Mouse (Mus musculus) retina, postnatal 7 days (tissue): ENCODE measurements around the gene Ahcyl2.
A peak's percentile ranks its signal among the peaks of the same experiment; 100 is the strongest.
"Not testable (repeated sequence)": the region's sequence is repeated elsewhere in the genome, so short reads cannot be mapped to it uniquely, and the experiment has no call there.

Experiments used
- DNase-seq: peaks from one replicate; pipeline ENCODE4 v3.0.0-alpha.2; 2012; ENCODE audit warnings: low read depth, low spot score

The Ahcyl2 gene

DNA sequence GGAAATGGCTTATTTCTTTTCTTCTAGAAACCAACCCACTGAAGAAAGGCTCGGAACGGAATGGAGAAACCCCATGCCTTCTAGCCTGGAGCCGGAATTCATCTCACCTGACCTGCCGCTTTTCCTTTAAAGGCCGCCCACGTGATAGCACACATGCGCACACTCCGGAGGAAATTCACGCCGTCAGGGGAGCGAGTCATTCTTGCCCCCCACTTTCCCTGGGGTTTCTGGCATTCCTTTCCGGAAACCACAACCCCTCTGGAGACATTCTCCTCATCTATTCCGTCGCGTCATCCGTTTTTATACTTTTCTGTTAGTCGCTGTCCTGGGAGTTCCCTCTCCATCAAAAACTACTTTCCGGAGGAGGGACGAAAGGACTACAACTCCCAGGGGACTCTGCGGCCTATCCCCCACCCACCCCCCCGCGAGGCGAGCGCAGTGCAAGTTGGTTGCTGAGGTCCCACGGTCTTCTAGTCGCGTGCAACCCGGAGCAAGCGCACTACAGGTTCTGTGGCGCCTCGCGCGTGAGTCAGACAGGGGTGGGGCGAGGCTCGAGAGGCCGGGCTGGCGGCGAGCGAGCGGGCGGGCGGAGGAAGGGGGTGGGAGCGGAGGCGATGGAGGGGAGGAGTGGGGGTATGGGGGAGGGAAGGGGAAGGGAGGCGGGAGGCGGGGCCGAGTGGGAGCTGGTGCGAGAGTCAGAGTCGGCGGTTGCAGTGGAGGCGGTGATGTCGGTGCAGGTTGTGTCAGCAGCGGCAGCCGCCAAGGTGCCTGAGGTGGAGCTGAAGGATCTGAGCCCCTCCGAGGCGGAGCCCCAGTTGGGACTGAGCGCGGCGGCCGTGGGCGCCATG lies at the start of gene Ahcyl2:
Gene Ahcyl2 (plus strand): TSS at position 199 of the 848 bp plus-strand sequence.
- peak; percentile 92 for DNase-seq

DNA sequence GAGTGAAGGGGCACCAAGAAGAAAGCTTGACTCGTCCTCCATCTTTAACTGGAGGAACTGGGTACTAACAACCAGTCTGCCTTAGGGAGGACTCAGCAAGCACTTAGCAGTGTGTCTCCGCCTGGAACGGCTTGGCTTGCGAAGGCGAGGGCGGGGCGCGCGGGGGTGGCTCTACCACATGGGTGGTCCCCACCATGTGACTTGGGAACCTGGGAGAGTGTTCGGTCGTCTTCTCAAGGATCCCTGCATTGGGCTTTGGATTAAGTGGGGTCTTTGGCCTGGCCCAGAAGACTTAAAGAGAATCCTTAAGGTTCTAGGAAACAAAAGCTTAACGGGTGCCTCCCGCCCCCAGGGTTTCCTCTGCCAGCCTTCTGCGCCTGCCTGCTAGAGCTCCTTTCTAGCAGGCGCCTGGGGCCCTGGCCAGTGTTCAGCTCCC lies 48.9 kb upstream of the Ahcyl2 start:
- peak; percentile 14 for DNase-seq

- DNase-seq, result no peak
These were observed 45.9 kb upstream of the Ahcyl2 start for GRCm38 (mm10) chr6:29721890-29722289.

GRCm38 (mm10) chr6:29726576-29727200 lies 41.1 kb upstream of the Ahcyl2 start:
- DNase-seq, result no peak

DNA sequence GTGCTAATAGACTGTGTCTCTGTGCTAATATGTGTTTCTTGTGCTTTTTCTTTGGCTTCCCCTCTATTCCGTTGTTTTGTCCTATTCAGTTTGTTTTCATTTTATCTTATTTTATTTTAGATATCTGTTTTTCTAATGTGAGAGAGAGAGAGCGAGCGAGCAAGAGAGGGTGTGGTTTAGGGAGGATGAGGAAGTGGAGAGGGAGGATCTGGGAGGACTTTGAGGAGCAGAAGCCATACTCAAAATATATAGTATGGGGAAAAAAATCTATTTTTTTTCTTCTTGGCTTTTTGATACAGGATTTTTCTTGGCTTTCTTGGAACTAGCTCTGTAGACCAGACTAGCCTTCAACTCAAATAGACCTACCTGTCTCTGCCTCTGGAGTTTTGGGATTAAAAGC lies 39.8 kb upstream of the Ahcyl2 start:
- no peak for DNase-seq

GRCm38 (mm10) chr6:29729491-29729890 lies 38.3 kb upstream of the Ahcyl2 start:
- no peak for DNase-seq

DNA sequence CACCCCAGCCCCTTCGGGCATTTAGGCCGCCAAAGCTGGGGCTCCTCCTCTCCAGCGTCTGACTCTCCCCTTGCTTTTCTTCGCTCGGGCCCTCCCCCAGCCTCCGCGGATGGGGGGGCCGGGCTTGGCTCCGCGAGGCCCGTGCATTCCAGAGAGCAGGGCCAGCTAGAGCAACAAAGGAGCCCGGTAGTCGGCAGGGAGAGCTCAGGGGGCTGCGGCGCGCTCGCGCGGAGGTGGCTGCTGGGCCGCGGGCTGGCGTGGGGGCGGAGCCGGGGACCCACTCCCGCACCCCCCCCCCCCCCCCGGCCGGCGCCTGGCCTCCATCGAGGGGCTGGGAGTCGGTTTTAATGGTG lies 32.5 kb upstream of the Ahcyl2 start, which contains the start of gene Smo:
Gene Smo (plus strand): TSS at position 168 of the 353 bp plus-strand sequence.
- peak; percentile 49 for DNase-seq

- peak; percentile 23 for DNase-seq
These were observed 31.9 kb upstream of the Ahcyl2 start for GRCm38 (mm10) chr6:29735689-29736451.

- no peak for DNase-seq
These were observed 31.0 kb upstream of the Ahcyl2 start for GRCm38 (mm10) chr6:29736610-29737458.

DNA sequence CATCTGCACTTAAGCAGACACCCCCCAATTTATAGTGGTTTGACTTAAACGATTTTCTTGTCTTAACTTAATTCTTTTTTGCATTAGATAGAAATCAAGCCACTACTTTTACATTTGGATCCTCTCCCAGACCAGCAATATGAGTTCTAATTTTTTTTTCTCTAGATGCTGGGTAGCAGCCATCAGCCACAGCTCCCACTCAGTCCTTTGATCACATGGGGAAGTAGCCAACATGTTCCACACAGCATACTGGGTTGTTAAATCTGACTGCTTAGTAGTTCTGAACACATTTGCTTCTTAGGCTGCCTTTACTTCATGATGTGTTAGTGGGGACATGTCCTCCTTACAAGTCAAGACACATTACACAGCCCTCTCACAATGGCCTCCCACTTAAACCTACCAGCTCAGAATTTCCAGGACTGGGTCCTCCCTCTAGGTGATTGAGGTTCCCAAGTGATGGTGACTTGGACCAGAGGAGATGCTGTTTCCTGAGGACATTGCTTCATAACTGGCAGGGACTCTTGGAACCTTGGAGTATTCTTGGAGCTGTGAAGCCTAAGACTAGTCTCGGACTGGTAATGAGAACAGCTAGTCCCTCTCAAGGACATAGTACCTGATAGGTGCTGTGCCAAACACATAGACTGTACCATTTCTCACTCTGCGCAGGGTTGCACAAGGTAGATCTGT lies 16.2 kb upstream of the Ahcyl2 start:
- DNase-seq, result no peak

DNA sequence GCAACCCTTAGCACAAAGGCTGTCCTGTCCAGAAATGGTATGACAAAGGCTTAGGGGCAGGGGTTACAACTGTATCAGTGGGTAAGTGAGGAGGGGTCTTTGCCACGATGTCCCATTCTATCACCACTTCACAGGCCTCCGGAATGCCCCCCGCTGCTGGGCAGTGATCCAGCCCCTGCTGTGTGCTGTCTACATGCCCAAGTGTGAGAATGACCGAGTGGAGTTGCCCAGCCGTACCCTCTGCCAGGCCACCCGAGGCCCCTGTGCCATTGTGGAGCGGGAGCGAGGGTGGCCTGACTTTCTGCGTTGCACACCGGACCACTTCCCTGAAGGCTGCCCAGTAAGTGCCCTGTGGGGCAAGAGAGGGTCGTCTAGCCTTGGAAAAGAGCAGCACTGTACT lies 14.5 kb upstream of the Ahcyl2 start:
- DNase-seq, result no peak

DNA sequence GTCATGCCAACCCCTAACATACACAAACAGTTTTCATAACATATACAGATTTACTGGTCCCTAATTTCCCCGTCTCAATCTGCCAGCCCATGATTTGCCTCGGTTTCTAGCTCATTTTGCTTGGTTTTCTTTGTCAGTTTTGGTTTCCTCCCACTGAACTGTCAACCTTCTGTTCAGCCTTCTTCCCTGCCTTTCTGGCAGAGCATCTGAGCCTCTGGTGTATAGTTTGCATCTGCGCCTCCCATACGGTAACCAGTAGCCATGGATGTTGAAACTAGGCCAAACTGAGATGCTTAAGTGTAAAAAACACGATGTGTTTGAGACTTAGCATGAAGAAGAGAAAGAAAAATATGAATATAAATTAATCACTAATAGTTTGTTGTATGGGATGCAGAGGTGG lies 11.8 kb upstream of the Ahcyl2 start:
- DNase-seq, result no peak

DNA sequence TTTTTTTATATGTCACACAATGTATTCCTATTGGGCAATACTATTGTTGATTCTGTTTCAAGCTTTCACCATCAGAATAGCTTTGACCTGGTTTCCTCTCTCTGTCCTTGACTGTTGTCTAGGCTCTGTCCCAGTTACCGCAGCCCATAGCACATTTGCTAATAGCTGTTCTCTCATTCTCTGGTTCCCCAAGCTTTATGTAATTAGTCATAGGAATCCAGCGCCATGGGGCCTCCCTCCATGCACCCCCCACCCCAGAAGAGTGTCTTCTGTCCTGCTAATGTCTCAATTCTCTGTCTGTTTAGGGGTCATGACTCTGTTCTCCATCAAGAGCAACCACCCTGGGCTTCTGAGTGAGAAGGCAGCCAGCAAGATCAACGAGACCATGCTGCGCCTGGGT lies 11.3 kb upstream of the Ahcyl2 start:
- DNase-seq, result no peak

GRCm38 (mm10) chr6:29758417-29758816 lies 9.4 kb upstream of the Ahcyl2 start:
- DNase-seq, result peak; percentile 74

GRCm38 (mm10) chr6:29759012-29759679 lies 8.7 kb upstream of the Ahcyl2 start:
- no peak for DNase-seq

DNA sequence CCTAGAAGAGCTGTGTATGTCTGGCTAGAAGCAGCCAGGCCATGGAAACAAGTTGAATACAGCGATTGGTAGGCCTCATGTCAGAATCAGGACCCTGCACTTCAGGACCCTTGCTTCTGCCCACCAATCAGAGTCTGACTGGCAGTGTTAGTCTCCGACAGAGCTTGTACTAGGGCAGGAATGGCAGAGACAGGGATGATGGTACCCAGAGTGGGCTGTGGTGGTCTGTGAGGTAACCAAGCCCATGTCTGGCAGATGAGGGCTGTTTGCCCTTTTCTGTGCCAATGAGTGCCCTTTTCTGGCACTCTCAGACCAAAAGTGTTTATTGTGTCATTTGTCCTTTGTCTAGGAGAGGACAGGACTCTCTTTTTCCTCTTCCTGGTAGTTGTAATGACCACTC lies 7.4 kb upstream of the Ahcyl2 start:
- not testable (repeated sequence) for DNase-seq

GRCm38 (mm10) chr6:29761282-29761681 lies 6.5 kb upstream of the Ahcyl2 start:
- DNase-seq, result no peak

GRCm38 (mm10) chr6:29762524-29762923 lies 5.3 kb upstream of the Ahcyl2 start:
- no peak for DNase-seq

GRCm38 (mm10) chr6:29766874-29767273 lies 937 bp upstream of the Ahcyl2 start:
- no peak for DNase-seq

- no peak for DNase-seq
These were observed 1.1 kb downstream of the Ahcyl2 start for GRCm38 (mm10) chr6:29768791-29769441.
